Mouse (Mus musculus) embryo, embryonic 11.5 days (tissue): ENCODE data around the gene Ror1.

ENCODE experiments used
- DNase-seq: peaks from one replicate; pipeline ENCODE4 v3.0.0-alpha.2; 2012; ENCODE audit warnings: low read depth, low spot score

Ror1 gene

GRCm38 (mm10) chr4:100311775-100312537, 216.4 kb downstream of the Ror1 start:
- no peak for DNase-seq

DNA sequence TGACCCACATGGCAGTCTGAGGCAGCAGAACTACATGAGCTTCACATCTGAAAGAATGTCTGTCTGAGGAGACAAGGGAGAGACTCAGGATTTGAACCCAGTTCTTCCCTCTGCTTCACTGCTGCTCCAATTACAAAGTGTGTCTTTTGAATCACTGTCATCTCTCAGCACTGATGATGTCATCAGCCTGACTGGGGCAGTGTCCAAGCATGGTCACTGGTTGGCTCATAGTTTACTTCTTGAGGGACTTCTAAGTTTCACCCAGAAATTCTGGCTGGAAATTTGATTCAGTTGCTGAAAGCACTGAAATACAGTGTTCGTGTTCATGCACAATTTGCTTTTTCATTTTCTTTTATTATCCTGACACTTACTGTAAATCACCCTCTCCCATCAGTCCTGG, 219.5 kb downstream of the Ror1 start:
- no peak for DNase-seq

GRCm38 (mm10) chr4:100321758-100322157, 226.2 kb downstream of the Ror1 start:
- no peak for DNase-seq

GRCm38 (mm10) chr4:100324719-100325515, 229.3 kb downstream of the Ror1 start:
- DNase-seq: no peak

GRCm38 (mm10) chr4:100328361-100328970, 232.9 kb downstream of the Ror1 start:
- DNase-seq: no peak

- DNase-seq: no peak
Measured at GRCm38 (mm10) chr4:100335168-100335567, 239.6 kb downstream of the Ror1 start.

GRCm38 (mm10) chr4:100347791-100348190, 252.2 kb downstream of the Ror1 start:
- DNase-seq: no peak

DNA sequence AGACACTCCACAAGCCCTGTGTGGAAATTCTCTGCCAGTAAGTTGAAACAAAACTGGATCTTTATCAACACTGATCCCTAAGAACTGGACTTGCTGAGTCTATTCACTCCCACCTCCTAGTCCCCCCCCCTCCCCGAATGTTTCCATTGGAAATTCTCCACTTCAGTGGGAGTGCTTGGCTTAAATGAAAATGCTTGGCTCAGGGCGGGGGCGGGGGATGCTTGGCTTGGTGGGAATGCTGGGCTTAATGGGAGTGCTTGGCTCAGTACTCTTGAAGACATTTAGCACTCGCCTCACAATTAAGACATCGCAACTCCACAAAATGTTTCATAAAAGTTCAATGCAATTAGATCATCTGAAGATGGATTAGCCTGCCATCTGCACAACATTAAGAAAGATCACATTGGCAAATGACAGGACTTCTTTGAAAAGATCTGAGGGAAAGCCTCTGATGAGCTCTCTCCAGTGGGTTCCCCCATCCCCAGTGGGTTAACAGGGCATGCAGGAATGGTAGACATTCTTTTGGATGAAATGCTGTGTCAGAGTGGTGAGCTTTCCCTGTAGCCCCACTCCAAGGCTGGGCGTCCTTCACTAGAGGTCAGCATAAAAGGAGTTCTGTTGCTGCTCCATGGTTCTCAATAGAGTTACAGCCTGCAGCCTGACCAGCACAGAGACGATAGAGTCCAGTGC, 254.7 kb downstream of the Ror1 start:
- no peak for DNase-seq

DNA sequence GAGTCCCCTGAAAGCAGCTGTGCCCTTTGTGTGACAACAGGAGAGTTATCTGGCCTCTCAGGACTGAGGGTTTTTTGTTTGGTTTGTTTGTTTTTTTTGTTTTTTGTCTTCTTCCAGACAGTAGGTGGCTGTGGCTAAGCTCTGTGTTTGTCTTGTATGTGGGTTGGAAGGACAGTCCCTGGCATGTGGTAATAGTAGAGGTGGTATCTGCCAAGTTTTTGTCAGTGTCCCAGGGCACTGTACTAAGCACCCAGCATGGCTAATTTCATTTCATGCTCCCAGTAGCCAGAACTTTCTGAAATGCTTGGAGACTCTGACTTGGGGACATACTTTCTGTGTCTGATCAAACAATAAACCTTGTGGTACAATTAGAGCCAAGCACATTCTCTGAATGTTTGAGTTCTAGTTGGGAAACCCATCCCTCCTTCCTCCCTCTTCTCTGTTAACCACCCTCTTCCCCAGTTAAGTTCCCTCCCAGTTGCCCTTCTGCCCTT, 256.3 kb downstream of the Ror1 start:
- DNase-seq: no peak

- no peak for DNase-seq
Measured at GRCm38 (mm10) chr4:100355566-100355965, 260.0 kb downstream of the Ror1 start.

- DNase-seq: no peak
Measured at GRCm38 (mm10) chr4:100357881-100358589, 262.4 kb downstream of the Ror1 start.

DNA sequence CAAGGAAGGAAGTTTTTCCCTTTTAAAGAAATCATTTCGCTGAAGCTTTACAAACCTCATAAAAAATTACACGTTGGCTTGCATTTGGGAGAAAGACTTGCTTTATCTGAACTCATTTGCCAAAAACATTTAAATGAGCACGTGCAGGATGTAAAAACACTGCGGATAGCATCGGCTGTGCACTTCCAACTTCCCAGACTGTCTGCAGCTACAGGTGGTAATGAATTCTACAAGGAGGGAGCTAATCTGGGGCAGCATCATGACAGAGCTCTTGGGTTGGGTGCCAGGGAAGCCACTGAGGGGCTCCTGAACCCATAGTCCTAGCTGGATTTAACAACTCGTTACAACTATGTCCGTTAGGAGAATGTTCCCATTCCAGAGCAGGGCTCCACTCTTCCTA, 268.1 kb downstream of the Ror1 start:
- no peak for DNase-seq

DNA sequence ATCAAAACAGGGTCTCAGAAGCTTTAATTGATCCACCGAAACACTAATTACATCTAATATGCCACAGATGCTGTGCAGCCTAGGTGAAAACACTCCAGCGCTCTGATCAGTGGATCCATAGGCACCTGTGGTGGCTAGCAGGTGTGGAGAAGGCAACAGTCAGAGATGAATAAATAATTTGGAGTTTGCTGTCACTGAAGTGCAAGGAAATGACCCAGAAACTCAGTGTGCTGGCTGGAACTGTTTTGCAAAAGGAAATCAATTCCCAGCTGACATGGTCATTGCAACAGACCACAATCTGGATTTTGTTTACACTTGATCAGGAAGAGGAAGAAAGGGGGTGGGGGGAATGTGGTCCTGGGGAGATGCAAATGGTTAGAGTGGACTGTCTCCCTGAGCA, 273.1 kb downstream of the Ror1 start:
- DNase-seq: no peak

DNA sequence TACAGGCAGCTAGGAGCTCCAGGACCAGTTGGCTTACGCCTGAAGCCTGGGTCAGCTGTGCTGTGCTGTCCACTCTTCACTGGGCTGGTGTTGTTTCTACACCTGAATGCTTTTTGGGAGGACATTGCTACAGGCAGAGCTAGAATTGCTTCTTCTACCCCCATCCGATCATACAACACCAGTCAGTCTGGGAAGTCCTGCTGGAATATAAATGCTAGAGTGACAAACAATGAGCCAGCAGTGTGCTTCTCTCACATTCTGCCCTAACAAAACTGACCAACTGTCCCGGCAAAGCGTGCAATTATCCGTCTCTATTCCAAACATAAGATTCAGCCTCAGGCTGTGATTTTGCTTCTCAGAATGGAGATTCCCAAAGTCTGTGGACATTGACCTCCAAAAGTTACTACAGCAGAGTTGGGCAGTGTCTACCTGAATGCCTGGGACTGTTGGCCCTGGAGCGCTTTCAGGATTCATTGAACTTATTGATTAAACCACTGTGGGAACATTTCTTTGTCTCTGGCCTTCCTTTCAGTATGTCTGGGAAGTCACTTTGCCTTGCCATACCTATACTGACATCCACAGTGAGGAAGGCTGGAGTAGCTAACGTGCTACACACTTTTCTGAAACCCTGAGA, 274.1 kb downstream of the Ror1 start:
- no peak for DNase-seq

DNA sequence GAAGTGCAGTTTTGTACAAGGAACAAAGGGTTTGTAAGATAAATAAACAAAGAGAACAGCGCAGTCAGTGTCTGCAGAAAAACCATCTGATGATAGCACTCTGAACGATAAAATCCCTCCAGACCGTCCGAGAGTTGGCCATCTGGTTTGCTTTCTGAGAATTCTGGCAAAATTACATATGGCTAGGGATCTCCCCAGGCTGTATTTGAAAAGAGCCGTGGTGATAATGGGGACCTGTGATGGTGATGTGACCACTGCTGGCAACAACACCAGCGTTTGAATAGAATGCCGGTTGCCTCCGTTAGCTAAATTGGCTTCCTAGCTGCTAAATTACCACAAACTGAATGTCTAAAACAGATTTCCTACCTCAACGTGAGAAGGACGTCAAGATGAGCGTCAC, 277.2 kb downstream of the Ror1 start:
- DNase-seq: no peak

- no peak for DNase-seq
Measured at GRCm38 (mm10) chr4:100373780-100374179, 278.2 kb downstream of the Ror1 start.

DNA sequence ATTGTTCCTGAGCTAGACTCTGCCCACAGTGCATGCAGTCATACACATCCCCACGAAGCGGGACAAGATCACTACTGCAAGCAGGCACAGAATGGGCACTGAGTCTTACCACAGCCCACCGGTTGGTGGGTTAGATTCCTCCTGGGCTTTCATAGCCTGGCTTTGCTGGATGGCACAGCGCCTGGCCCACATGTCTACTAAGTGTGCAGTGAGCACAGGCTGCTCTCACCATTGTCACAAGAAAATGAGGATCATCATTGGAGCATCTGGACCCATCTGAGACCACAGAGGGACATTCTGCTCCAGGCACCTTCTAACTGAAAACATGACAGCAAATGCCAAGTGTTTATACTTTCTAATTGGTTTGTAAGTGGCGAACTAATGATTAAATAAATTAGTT, 279.7 kb downstream of the Ror1 start:
- DNase-seq: no peak

- DNase-seq: no peak
Measured at GRCm38 (mm10) chr4:100376163-100376562, 280.6 kb downstream of the Ror1 start.

DNA sequence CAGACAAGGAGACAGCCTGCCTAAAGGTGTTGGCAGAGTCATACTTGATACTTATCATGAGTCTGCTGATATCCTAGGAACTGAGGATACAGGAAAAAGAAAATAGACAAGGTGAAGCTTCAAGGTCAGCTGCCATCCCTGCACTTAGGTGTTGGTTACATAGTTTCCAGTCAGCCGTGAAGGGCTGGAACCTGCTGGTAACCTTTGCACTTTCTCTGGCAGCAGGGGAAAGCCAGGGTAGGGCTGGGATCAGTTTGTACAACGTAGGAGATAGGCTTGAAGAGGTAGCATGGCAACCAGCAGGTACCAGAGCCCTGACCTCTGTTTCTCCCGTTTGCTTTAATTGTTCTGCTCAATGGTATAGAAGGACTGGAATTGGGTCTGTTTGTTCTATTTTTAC, 281.6 kb downstream of the Ror1 start:
- DNase-seq: no peak

GRCm38 (mm10) chr4:100377996-100378395, 282.4 kb downstream of the Ror1 start:
- no peak for DNase-seq

- no peak for DNase-seq
Measured at GRCm38 (mm10) chr4:100381760-100382159, 286.2 kb downstream of the Ror1 start.
